Mouse (Mus musculus): ENCODE measurements around the gene Smim24. TPM values are rescaled to one million over a fixed set of nuclear protein-coding genes. Genes with fewer than 3 reads are reported as not detected.

Gene Smim24
- total RNA-seq, 2 experiments from 2014 or later: 0.77 to 0.94 TPM

- DNase-seq (ENCODE audit: low spot score in 2 of 2): peak in 1 of 2 experiments; percentile 3
- intact Hi-C loops (cut with DNase I): no loop called here
These were observed 35.6 kb downstream of the Smim24 start for GRCm38 (mm10) chr10:81428507-81428870.

GRCm38 (mm10) chr10:81429092-81429491 lies 36.2 kb downstream of the Smim24 start:
- DNase-seq (ENCODE audit: low spot score in 2 of 2): peak in 1 of 2 experiments; percentile 3

GRCm38 (mm10) chr10:81429605-81430061 lies 36.8 kb downstream of the Smim24 start:
- DNase-seq (ENCODE audit: low spot score in 2 of 2): peak in 1 of 2 experiments; percentile 69
- intact Hi-C loops (cut with DNase I): loop anchor here (2.0 kb wide), 1 partner anchor 13 kb away; no protein-coding TSS in a partner anchor

More at GRCm38 (mm10) chr10:81429092-81429491, 36.2 kb downstream of the Smim24 start:
- intact Hi-C loops (cut with DNase I): no loop called here

- intact Hi-C loops (cut with DNase I): loop anchor here (2.0 kb wide), 1 partner anchor 13 kb away; no protein-coding TSS in a partner anchor
- peak; percentile 82 to 89 for DNase-seq (ENCODE audit: low spot score in 2 of 2)
These were observed 37.4 kb downstream of the Smim24 start for GRCm38 (mm10) chr10:81430141-81430830.

- intact Hi-C loops (cut with DNase I): loop anchor here (2.0 kb wide), 1 partner anchor 14 kb away; no protein-coding TSS in a partner anchor
- DNase-seq (ENCODE audit: low spot score in 2 of 2): peak in 1 of 2 experiments; percentile 83
These were observed 38.1 kb downstream of the Smim24 start for GRCm38 (mm10) chr10:81430831-81431525.

GRCm38 (mm10) chr10:81431526-81432168 lies 38.8 kb downstream of the Smim24 start:
- intact Hi-C loops (cut with DNase I): loop anchor here (2.0 kb wide), 1 partner anchor 15 kb away; no protein-coding TSS in a partner anchor
- DNase-seq (ENCODE audit: low spot score in 2 of 2): no peak

GRCm38 (mm10) chr10:81432169-81432867 lies 39.5 kb downstream of the Smim24 start:
- no peak for DNase-seq (ENCODE audit: low spot score in 2 of 2)
- intact Hi-C loops (cut with DNase I): no loop called here

- intact Hi-C loops (cut with DNase I): no loop called here
- DNase-seq (ENCODE audit: low spot score in 2 of 2): peak; percentile 87 to 90
These were observed 40.0 kb downstream of the Smim24 start for GRCm38 (mm10) chr10:81432868-81433262.

- DNase-seq (ENCODE audit: low spot score in 2 of 2): no peak
- intact Hi-C loops (cut with DNase I): loop anchor here (2.0 kb wide), 1 partner anchor 23 kb away; no protein-coding TSS in a partner anchor
These were observed 40.9 kb downstream of the Smim24 start for GRCm38 (mm10) chr10:81433541-81434289.

- DNase-seq (ENCODE audit: low spot score in 2 of 2): no peak
These were observed 41.8 kb downstream of the Smim24 start for GRCm38 (mm10) chr10:81434361-81435263.

GRCm38 (mm10) chr10:81435436-81435835 lies 42.6 kb downstream of the Smim24 start:
- intact Hi-C loops (cut with DNase I): loop anchor here (2.0 kb wide), 1 partner anchor 25 kb away; no protein-coding TSS in a partner anchor
- peak in 1 of 2 experiments; percentile 58 for DNase-seq (ENCODE audit: low spot score in 2 of 2)

More at GRCm38 (mm10) chr10:81434361-81435263, 41.8 kb downstream of the Smim24 start:
- intact Hi-C loops (cut with DNase I): loop anchor here (2.0 kb wide), 1 partner anchor 24 kb away; no protein-coding TSS in a partner anchor

- DNase-seq (ENCODE audit: low spot score in 2 of 2): no peak
- intact Hi-C loops (cut with DNase I): no loop called here
These were observed 48.2 kb downstream of the Smim24 start for GRCm38 (mm10) chr10:81441019-81441418.

Small RNA genes within 50 kb of the gene (microRNA-seq; reads per million reads assigned to microRNA genes)
- not detected for gene Mir1191b
- gene Mir6913: 3.0 reads per million, percentile 5 among the genes with 10 or more reads in this experiment

Other genes starting within 250 kb of the Smim24 start
- 10 to 100 TPM; 26.7 to 31.8 TPM for gene Pias4, start 225.1 kb upstream of the Smim24 start, total RNA-seq (2021)
- gene Eef2, start 216.4 kb upstream of the Smim24 start, total RNA-seq (2021): 100 to 1,000 TPM; 857 to 954 TPM
- gene Dapk3, start 210.0 kb upstream of the Smim24 start, total RNA-seq (2021): 10 to 100 TPM; 75.0 to 76.4 TPM
- gene 4930442H23Rik, start 209.2 kb upstream of the Smim24 start, total RNA-seq (2021): not detected
- under 1 TPM in 1 of 2 experiments, not detected in 1; 0.34 TPM for gene Nmrk2, start 191.0 kb upstream of the Smim24 start, total RNA-seq (2021)
- gene Atcay, start 162.2 kb upstream of the Smim24 start, total RNA-seq (2021): 100 to 1,000 TPM; 202 to 212 TPM
- 10 to 100 TPM; 54.9 to 72.9 TPM for gene Zfr2, start 159.9 kb upstream of the Smim24 start, total RNA-seq (2021)
- 100 to 1,000 TPM; 191 to 213 TPM for gene Matk, start 140.1 kb upstream of the Smim24 start, total RNA-seq (2021)
- 10 to 100 TPM; 43.0 to 48.2 TPM for gene Mrpl54, start 126.1 kb upstream of the Smim24 start, total RNA-seq (2021)
- gene Apba3, start 126.1 kb upstream of the Smim24 start, total RNA-seq (2021): 10 to 100 TPM; 30.1 to 39.3 TPM
- gene Tjp3, start 101.5 kb upstream of the Smim24 start, total RNA-seq (2021): under 1 TPM in 1 of 2 experiments, not detected in 1; 0.50 TPM
- gene Pip5k1c, start 100.1 kb upstream of the Smim24 start, total RNA-seq (2021): 100 to 1,000 TPM; 419 to 450 TPM
- gene Cactin, start 71.9 kb upstream of the Smim24 start, total RNA-seq (2021): 10 to 100 TPM; 29.7 to 31.7 TPM
- under 1 TPM; 0.45 to 0.99 TPM for gene Tbxa2r, start 64.3 kb upstream of the Smim24 start, total RNA-seq (2021)
- gene Gipc3, start 49.8 kb upstream of the Smim24 start, total RNA-seq (2021): 1 to 10 TPM; 1.4 to 1.8 TPM
- gene Hmg20b, start 42.6 kb upstream of the Smim24 start, total RNA-seq (2021): 10 to 100 TPM; 27.0 to 35.5 TPM
- 10 to 100 TPM; 39.6 to 40.9 TPM for gene Mfsd12, start 35.6 kb upstream of the Smim24 start, total RNA-seq (2021)
- 1 to 10 TPM in 1 of 2 experiments, under 1 TPM in 1; 0.49 to 2.2 TPM for gene 4930404N11Rik, start 27.2 kb upstream of the Smim24 start, total RNA-seq (2021)
- 10 to 100 TPM; 67.8 to 72.2 TPM for gene Fzr1, start 14.5 kb upstream of the Smim24 start, total RNA-seq (2021)
- gene Dohh, start 8.6 kb upstream of the Smim24 start, total RNA-seq (2021): 100 to 1,000 TPM in 1 of 2 experiments, 10 to 100 TPM in 1; 80.0 to 103 TPM
- gene Gm48551, start 8.6 kb upstream of the Smim24 start, total RNA-seq (2021): 1 to 10 TPM; 2.5 to 4.3 TPM
- 1 to 10 TPM; 1.9 to 4.9 TPM for gene Gm48552, start 4.0 kb upstream of the Smim24 start, total RNA-seq (2021)
- 10 to 100 TPM; 87.9 to 96.9 TPM for gene Nfic, start 62.6 kb downstream of the Smim24 start, total RNA-seq (2021)
- gene Celf5, start 89.7 kb downstream of the Smim24 start, total RNA-seq (2021): 100 to 1,000 TPM; 256 to 303 TPM
- gene Ncln, start 103.3 kb downstream of the Smim24 start, total RNA-seq (2021): 10 to 100 TPM; 74.9 to 88.8 TPM
- gene S1pr4, start 107.1 kb downstream of the Smim24 start, total RNA-seq (2021): under 1 TPM; 0.43 to 0.52 TPM
- gene Gna15, start 131.2 kb downstream of the Smim24 start, total RNA-seq (2021): 1 to 10 TPM; 2.3 to 3.1 TPM
- gene Gna11, start 152.1 kb downstream of the Smim24 start, total RNA-seq (2021): 100 to 1,000 TPM; 103 to 115 TPM
- gene Aes, start 166.4 kb downstream of the Smim24 start, total RNA-seq (2021): 100 to 1,000 TPM; 652 to 731 TPM
- gene Tle2, start 181.5 kb downstream of the Smim24 start, total RNA-seq (2021): 10 to 100 TPM; 23.7 to 37.6 TPM
- 10 to 100 TPM in 1 of 2 experiments, 1 to 10 TPM in 1; 9.7 to 10.9 TPM for gene Tle6, start 208.0 kb downstream of the Smim24 start, total RNA-seq (2021)
- 1 to 10 TPM; 3.5 to 3.6 TPM for gene BC025920, start 213.2 kb downstream of the Smim24 start, total RNA-seq (2021)
- gene Sirt6, start 234.7 kb downstream of the Smim24 start, total RNA-seq (2021): 10 to 100 TPM; 22.7 to 29.4 TPM
- gene Ankrd24, start 235.5 kb downstream of the Smim24 start, total RNA-seq (2021): 10 to 100 TPM; 37.8 to 46.7 TPM